Mouse (Mus musculus) left cerebral cortex, postnatal 25 days (tissue): Measurements from ENCODE around the gene Dap. TPM values are rescaled to one million over a fixed set of nuclear protein-coding genes. Genes with fewer than 3 reads are reported as not detected.
A peak's percentile ranks its signal among the peaks of the same experiment; 100 is the strongest.

ENCODE experiments used
- DNase-seq, 2 experiments: peaks; one replicate each; pipeline ENCODE4 v3.0.0; 2022; ENCODE audit warnings: low spot score in 2 of 2, mixed read lengths in 1 of 2
- intact Hi-C: fragments of 180-260 bp; cut with DNase I; formaldehyde crosslinking; loops from one replicate; pipeline ENCODE4 v1.15.1; 2025
- total RNA-seq, 2 experiments: library from RNA; stranded (reverse); gene quantifications; 2 replicates each; pipeline ENCODE4 v1.2.3; 2021

Dap gene
- total RNA-seq, 2 experiments from 2014 or later = 6.8 to 7.6 TPM

DNA sequence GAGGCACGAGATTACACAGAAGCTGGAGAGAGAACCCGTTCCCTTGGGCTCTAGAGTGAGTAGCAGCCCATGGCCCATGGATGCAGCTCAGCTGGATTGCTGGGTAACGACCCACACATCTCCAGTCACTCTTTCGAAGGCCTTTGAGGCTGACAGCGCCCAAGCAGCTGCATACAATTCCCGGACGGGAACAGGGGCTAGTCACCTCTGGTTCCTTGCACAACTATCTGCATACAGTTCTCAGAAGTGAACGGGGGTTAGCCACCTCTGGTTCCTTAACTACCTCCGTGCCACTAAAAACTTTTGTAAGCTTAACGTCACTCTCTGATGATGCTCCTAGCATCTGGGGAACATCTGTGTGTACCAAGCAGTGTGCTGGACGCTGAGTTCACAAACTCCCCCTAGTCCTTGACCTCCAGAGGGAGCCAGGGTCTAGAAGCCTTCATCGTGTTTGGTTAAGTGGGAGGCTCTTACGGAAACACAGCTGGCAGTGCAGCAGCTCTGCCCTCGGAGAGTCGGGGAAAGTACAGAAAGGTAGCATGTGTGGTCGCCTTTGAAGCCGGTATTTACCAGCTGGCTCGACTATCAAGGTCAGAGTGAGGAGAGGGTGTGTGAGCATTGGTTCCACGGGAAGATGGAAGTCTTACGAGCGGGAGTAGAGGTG lies 34.0 kb downstream of the Dap start:
- intact Hi-C loops = no loop called here
- DNase-seq = no peak

DNA sequence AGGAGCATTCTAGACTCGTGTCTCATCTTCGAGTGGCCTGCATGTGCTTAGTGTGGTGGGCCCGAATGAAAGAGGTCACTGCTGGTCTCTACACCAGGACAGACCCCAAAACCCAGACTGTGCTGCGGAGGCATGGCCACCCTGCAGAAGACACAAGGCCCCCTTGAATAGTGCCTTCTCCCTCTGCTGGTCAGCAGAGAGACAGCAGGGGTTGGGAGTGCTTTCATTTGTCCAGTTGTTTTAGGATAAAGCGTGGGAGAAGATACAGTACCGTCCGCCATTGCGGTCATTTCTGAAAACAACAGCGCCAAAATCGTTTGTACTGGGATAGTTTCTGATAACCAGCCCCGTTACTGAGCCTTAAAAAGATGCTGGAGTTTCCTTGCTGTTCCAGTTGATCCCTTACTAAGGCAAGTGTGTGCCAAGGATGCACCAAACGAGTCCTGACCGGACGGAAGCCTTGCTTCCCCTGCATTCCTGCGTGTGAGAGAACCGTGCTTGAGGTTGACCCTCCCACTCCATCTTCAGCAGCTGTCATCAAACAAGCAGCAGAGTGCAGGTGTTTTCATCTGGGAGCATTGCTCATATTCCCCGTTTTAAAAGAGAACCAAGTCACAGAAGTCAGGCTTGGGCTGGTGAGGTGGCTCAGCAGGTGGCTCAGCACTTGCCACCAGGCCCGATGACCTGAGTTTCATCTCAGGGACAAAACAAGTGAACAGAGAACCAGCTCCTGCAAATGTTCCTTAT lies 34.8 kb downstream of the Dap start:
- DNase-seq = no peak
- intact Hi-C loops = no loop called here

DNA sequence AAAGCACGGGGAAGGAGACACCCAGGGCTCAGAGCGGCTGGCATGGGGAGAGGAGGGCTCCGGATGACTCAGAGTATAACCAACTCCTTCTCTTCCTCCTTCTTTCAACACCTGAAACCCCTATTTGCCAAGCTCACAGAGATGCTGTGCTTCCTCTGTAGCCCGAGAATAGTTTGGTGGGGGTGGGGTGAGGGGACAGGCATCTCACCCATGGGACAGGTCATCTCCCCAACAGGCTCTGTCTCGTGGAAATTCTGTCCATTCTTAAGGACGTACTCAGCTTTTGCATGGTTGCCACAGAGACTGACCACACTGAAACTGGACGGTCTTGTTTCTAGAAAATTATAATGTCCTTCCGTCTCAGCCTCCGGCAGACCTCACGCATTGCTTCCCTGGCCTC lies 37.0 kb downstream of the Dap start:
- no peak for DNase-seq
- intact Hi-C loops = no loop called here

DNA sequence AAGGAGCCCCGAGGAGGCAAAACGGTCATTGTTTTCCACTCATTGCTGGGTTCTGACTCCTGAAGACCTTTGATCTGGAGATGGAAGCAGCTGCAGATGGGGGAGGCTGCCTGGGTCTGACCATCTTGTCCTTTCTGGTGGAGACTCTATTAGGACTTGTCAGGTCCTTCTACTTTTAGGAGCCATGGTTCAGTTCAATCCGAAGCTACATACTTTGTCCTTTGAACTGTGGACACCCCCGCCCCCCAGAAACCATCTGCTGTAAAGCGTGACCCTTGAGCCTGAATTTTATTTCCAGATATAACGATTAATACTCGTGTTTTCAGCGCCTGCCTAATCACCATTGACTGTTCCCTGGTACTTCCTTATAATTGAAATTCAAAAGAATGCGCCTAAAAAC lies 38.2 kb downstream of the Dap start:
- intact Hi-C loops = no loop called here

DNA sequence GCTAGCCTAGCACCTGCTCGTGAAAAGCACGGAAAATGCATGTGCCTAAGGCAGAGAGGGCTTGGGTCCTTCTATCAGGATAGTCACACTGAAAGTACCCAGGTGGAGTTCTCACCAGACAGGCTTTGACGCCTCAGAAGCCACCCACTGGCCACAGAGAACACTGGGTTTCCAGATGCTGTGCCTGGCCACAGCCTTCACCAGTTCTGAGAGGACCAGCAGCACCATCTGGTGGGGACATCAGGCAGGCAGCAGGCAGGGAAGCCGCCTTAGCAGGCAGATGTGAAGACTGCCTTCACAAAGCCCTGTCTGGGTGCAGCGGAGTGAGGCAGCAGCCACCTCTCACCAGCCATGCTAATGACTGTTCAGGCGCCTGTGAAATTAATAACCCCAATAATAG lies 40.7 kb downstream of the Dap start:
- peak; percentile 85 to 94 for DNase-seq
- intact Hi-C loops = loop anchor here (5.0 kb wide), 3 partner anchors 338 to 1238 kb away; partner anchors contain the start of gene Ctnnd2

More for the DNA sequence above, 38.2 kb downstream of the Dap start:
- DNase-seq = no peak

DNA sequence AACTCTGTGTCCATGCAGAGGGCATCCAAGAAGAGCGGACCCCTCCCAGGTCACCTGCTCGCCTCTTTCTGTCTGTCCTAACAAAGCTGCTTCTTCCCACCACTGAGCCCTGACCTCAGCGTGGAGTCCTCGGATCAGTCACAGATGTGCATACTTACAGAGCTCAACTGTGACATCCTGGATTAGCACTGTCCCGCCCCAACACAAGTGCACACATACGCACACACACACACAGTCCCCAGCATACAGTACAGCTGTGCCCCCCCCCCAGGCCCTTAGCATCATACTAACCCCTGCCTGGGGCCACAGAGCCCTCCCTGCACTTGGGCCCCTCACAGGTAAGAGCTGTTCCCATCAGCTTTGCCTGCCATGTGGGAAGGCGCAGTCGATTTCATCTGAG lies 41.3 kb downstream of the Dap start:
- intact Hi-C loops = loop anchor here (5.0 kb wide), 3 partner anchors 338 to 1238 kb away; partner anchors contain the start of gene Ctnnd2
- DNase-seq = no peak

DNA sequence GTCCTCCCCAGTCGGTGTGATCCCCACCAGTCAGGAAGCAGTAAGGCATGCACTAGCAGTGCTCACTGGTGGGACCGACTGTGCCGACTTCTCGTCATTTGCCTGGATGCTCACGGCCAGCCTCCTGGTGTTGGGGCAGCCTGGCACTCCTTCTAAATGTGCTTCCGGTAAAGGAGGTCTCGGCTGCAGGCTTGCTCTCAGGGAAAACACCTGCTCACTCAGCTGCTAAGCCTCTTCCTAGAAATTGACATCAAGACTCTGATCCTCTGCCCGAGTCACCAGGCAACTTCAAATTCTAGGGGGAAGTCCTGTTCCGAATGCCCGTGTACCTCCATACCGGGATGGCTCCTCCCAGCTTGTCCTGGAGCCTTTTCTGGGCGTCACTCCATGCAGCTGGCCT lies 41.7 kb downstream of the Dap start:
- intact Hi-C loops = loop anchor here (5.0 kb wide), 3 partner anchors 339 to 1239 kb away; partner anchors contain the start of gene Ctnnd2
- no peak for DNase-seq

DNA sequence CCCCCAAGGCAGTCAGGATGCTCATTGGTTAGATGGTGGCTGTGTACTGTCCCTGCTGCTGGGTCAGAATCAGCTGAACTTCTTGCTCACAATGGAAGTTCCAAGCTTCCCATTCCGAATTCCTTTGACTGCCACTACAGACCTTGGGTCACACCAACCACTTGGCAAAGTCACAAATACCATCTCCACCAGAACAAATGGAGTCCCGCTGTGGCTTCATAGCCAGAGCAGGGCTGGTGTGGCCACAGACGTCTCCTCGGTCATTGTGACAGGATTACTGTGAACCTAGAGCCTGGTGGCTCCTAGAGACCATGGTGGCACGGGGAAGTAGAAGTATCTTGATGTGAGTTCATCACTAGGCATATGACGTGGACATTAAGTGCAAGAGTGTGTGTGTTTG lies 44.0 kb downstream of the Dap start:
- DNase-seq = no peak

DNA sequence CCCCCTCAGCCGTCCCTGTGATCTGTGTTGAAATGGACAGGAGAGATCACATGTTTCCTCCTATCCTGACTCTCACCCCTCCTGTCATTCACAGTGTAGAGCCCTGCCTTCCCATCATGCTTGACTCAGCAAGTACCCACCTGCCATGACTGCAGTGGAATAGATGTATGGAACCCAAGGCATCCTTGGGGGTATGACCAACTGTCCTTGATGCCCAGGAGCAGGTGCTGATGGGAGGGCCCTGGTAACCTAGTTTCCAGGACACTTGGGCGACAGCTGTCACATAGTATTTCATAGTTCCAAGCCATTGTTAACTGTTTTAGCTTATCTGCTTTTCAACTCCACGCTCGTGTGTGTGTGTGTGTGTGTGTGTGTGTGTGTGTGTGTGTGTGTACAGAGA lies 45.4 kb downstream of the Dap start:
- intact Hi-C loops = loop anchor here (5.0 kb wide), 3 partner anchors 342 to 1242 kb away; partner anchors contain the start of gene Ctnnd2
- DNase-seq = no peak

More for the DNA sequence above, 44.0 kb downstream of the Dap start:
- intact Hi-C loops = loop anchor here (5.0 kb wide), 3 partner anchors 341 to 1241 kb away; partner anchors contain the start of gene Ctnnd2

DNA sequence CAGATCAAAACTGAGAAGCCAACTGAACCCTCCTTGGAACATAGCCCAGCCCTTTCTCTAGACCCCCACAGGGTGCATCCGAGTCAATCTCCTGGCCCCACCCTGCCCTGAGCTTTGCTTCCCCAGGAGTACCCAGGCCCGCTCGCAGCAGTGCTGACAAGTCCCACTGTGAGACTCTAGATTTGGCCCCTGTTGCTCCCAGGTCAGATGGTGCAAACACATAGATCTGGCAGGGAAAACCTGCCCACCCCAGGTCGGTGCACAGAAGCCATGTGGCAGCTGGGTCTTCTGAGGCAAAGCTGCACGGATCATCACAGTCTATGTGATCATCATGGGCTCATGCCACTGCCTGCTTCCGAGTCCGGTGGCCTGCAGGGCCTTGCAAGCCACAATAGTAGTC lies 48.6 kb downstream of the Dap start:
- intact Hi-C loops = no loop called here
- no peak for DNase-seq

DNA sequence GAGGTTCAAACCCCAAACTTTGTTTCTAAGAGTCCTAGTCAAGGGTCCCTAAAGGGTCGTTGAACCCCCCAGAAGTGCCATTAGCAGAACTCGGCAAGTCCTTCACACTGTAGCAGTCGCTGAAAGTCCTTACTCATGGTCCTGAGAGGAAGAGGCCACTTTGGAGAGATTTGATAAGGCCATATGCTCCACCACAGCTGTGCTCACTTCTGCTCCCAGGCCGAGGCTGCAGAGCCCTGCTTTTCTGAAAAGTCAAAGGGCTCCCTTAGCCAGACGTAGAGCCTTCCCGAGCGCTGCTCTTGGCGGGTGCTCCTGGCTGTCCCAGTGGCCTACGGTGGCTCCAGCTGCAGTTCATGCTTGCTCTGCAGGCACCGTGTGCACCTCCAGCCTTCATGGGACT lies 49.4 kb downstream of the Dap start:
- intact Hi-C loops = no loop called here
- DNase-seq = no peak

DNA sequence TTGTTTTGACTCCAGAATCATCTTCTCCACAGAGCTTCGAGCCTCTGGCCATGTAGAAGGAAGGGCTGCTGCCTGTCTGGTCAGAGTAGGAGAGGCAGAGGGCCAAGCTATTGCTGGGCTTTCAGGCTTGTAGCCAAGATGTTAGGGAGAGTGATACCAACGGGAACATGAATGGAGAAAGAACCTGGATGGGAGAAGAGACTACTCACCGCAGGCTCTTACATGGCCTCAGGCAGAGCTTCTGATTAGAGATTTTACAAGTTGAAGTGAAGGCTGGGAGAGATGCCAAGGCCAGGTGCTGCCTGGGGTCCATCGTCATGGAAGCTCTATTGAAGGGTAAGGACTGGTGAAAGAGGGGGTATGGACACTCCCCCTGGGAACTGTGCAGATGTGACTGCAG lies 54.0 kb downstream of the Dap start:
- DNase-seq = no peak
- intact Hi-C loops = no loop called here

DNA sequence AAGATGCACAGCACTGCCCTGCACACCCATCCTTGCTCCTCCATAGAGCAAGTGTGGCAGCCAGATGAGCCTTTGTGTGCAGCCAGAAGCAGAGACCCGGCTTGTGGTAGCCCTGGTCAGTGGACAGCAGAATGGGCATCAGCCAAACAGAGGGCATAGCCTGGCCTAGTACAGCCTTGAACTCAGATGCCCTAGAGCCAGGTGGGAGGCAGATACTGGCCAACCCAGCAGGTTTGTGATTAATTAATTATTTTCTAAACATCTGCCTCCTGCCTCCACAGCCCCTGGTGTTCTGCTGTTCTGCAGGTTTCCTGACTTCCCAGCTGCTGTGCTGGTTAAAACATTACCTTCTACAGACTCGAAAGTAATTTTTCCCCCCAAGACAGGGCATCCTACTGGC lies 55.0 kb downstream of the Dap start:
- intact Hi-C loops = no loop called here
- DNase-seq = no peak

DNA sequence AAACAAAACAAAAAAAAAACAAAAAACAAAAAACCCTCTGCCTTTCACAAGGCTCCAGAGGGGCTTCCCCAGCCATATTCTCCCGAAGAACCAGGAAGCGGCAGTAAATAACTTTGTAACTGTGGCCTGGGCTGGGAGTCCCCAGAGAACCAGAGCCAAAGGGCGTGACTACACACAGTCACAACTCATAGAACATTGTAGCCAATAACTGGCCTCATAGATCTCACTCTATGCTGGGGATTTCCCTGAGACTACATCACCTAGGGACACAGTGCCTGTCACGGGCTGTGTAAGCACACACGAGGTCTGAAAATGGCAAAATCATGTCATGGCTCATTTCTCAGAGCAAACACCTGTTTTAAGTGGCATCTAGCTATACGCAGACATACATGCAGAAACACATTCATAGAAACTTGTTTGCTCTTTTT lies 55.5 kb downstream of the Dap start:
- intact Hi-C loops = no loop called here
- DNase-seq = no peak

DNA sequence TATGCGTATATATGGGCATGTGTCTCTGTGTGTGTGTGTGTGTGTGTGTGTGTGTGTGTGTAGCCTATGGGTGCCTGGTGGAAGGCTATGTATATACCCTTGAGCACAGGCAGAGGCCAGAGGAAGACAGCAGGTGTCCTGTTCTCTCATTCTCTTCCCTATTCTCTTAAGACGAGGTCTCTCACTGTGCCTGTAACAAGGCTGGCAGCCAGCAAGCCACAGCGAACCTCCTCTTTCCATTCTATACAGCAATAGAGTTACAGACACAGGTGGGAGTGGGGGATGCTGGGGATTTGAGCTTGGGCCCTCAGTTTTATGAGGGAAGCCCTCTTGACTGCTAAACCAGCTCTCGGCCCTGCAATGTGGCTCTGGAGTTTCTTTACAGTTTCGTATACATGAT lies 55.9 kb downstream of the Dap start:
- DNase-seq = no peak
- intact Hi-C loops = no loop called here

DNA sequence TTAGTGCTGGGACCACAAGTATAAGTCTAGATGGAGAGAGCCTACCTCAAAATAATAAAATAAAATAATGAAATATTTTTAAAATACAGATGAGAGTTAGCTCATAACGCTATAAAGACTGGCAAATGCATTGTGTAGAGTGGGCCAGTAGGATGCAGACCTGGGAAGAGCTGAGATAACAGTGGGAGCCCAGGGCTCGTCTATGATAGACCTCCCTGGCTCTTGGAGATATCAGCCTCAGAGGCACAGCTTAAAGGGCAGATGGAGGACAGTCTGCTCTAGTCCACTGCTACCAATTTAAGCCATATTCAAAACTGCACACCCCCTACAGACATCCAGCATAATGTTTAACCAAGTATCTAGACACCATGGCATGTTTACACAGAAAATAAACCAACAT lies 56.6 kb downstream of the Dap start:
- no peak for DNase-seq

DNA sequence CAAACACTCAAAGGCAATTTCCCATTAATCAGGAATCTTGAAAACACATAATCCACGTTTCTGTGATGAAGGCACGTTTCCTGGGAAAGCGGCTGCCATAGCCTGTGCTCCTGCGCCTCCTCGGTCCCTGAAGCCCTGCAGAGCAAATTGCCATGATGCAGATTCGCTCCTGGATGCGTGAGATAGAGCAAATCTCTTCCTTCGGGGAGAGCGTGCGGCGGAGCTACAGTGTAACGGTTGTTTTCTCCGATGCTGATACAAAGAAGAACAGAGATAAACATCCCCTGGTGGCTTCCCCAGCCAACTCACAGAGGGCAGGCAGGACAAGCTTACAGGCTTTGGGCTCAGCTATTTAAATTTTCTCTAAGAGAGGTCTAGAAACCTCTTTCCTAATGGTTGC lies 57.7 kb downstream of the Dap start:
- intact Hi-C loops = no loop called here
- DNase-seq = no peak

More for the DNA sequence above, 56.6 kb downstream of the Dap start:
- intact Hi-C loops = no loop called here

DNA sequence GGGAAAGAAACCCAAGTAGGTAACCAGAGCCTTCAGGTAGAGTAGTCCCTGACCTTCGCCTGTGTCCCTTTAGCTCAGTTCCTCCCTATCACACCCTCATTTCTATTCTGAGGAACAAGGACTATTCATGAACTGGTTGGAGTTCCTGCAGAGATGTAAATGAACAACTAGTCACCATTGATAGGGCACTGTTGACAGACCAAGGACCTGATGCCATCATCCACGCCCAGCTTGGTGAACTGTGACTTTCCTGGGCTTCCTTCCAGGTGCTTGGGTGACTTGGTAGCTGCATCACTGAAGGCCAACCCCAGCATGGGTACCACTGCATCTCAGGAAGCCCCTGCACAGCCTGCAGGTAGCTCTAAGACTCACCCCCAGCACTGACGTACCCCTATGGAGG lies 58.2 kb downstream of the Dap start:
- intact Hi-C loops = no loop called here
- DNase-seq = no peak

DNA sequence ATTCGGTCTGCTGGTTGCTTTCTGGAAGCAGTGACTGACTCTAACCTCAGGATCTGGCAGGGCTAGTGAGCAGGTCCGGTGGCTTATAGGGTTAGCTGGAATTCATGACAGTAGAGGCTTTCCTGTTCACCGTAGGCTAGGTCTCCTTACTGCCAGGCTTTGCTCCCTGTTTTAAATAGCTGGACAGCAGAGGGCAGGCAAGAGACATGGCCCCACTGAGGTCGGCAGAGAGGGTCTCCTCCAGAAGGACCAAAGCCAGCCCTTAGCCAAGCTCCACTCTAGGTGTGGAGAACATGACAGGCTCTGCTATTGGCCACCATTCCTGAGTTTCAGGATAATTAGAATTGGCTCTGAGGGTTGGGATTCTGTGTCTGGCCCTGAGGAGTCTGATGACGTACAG lies 60.0 kb downstream of the Dap start:
- no peak for DNase-seq
- intact Hi-C loops = no loop called here

DNA sequence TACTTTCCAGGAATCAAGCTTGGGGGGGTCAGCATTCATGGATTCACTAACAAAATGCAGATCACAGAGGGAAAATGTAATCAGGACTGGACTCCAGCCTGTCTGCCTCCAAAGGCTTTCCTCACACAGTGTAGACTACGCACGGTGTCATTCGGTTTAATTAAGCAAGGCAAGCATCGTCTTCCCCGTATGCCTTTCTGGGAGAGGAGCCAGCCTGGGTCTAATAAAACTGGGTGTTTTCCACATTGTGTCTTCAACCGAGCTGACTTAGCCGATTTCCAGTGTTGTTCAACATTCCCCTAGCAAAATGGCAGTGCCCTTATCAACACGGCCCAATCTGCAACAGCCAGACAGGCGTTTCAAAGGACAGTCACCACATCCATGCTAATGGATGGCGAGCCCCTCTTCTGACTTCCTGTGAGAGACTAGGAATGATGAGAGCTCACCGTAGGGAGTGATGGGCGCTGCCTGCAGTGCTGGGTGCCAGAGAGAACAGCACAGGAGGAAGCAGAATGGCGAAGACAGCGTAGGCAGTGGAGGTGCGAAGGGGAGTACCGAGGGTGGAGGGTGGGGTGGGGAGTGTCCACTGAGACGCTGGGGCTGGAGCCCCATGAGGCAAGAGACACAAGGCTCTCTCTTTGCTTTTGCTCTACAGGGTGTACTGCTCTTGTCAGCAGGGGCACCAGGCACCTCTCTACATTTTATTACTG lies 61.0 kb downstream of the Dap start:
- intact Hi-C loops = no loop called here
- DNase-seq = peak; percentile 32 to 37
